Mouse (Mus musculus) stomach, embryonic 15.5 days (tissue): Measurements from ENCODE around the gene Kxd1. TPM values are rescaled to one million over a fixed set of nuclear protein-coding genes. Genes with fewer than 3 reads are reported as not detected.
A peak's percentile ranks its signal among the peaks of the same experiment; 100 is the strongest.

Experiments
- ATAC-seq: fragments of 200-750 bp; cut with Nextera tagmentation; 2 replicates; pipeline ENCODE4 v1.8.0; 2017; ENCODE audit warnings: low read depth, moderate number of reproducible peaks, moderate TSS enrichment; ENCODE audit not compliant: insufficient read depth, low FRiP score
- H3K27ac ChIP-seq: fragments of 300-500 bp; sonication (generic); 2 replicates; pipeline ENCODE4 v1.5.1; 2015; ENCODE audit warnings: mild to moderate bottlenecking, inconsistent platforms
- H3K27me3 ChIP-seq: fragments of 300-500 bp; sonication (generic); replicated peaks from 2 replicates; pipeline ENCODE4 v1.6.1; 2015; ENCODE audit warnings: inconsistent platforms
- H3K36me3 ChIP-seq: fragments of 300-500 bp; sonication (generic); 2 replicates; pipeline ENCODE4 v1.6.1; 2015; ENCODE audit warnings: inconsistent platforms
- H3K4me1 ChIP-seq: fragments of 300-500 bp; sonication (generic); 2 replicates; pipeline ENCODE4 v1.6.1; 2015; ENCODE audit warnings: inconsistent platforms
- H3K4me2 ChIP-seq: fragments of 300-500 bp; sonication (generic); 2 replicates; pipeline ENCODE4 v1.6.1; 2015; ENCODE audit warnings: mild to moderate bottlenecking, inconsistent platforms
- H3K4me3 ChIP-seq: fragments of 300-500 bp; sonication (generic); replicated peaks from 2 replicates; pipeline ENCODE4 v1.5.1; 2015; ENCODE audit warnings: inconsistent platforms
- H3K9ac ChIP-seq: fragments of 300-500 bp; sonication (generic); 2 replicates; pipeline ENCODE4 v1.6.1; 2015; ENCODE audit warnings: inconsistent platforms
- H3K9me3 ChIP-seq: fragments of 300-500 bp; sonication (generic); 2 replicates; pipeline ENCODE4 v1.6.1; 2016; ENCODE audit warnings: inconsistent platforms
- WGBS: fragments of 180-500 bp; shearing (Covaris S2); methylation state at CpG from one replicate; pipeline ENCODE4 v1.1.7; 2015; 5-methylcytosine and 5-hydroxymethylcytosine counted together
- polyA plus RNA-seq: library from polyadenylated mRNA; unstranded; fragments of >200 nt; fragmentation: Nextera tagmentation; extraction: Ambion mirVana; gene quantifications from 2 replicates; pipeline ENCODE4 v1.2.1, GENCODE M21; 2015

Kxd1 gene
- polyA plus RNA-seq, 1 experiment from 2014 or later = 58.5 TPM

DNA sequence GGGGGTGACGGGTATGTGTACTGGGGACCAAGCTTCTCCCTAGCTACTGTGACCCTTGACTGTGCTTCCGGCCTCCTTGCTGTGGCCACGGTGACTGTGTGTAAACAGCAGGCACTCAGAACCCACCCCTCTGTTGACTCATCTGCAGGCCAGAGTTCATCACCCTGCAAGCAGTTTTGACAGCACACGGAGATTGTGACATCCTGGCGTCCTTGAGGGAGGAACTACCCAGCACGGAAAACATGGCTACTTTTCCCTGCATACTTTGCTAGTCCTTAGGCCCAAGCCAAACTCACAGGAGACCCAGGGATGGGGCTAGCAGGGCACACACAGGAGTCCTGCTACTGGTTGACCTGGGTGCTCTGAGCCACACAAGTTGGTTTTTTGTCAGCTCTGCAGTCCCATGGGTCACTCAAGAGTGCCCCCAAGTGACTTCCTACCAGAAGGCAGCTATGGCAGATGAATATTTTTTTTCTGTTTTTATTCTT lies 16.5 kb upstream of the Kxd1 start:
- H3K27ac ChIP-seq = 0 out of 2 replicates have a peak overlapping the region, but pooled peaks have one; percentile 32
- H3K4me1 ChIP-seq = peaks cover 21% of the 10 kb centered on the region
- no peaks in the 10 kb centered on the region for H3K36me3 ChIP-seq
- H3K27me3 ChIP-seq = no peaks in the 10 kb centered on the region
- no peak for ATAC-seq
- H3K9ac ChIP-seq = no peak overlapping the region
- H3K4me3 ChIP-seq = no peak overlapping the region
- no peaks in the 10 kb centered on the region for H3K9me3 ChIP-seq
- WGBS = 43% methylated on average over 6 of the region's 6 CpGs
- no peak overlapping the region for H3K4me2 ChIP-seq

DNA sequence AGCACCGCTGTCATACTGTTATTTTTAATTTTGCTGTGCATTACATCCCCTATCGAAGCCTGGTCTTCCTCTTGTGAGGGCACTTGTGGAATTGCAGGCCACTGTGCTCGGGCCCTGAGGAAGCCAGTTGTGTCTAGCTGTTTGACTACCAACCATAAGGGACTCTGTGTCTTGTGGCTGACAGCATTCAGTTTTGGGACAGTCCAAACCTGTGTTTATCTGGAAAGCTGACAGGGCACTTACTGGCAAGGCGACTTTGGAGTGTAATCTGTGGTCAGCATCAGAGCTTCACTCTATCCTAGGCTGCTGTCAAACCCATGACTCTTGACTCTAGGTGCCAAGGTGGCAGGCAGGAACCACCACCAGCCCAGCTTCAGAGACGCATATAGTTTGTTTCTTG lies 13.3 kb upstream of the Kxd1 start:
- H3K27me3 ChIP-seq = no peaks in the 10 kb centered on the region
- no peaks in the 10 kb centered on the region for H3K9me3 ChIP-seq
- H3K36me3 ChIP-seq = 0 out of 2 replicates have a peak, but pooled peaks cover 10% of the 10 kb centered on the region
- H3K9ac ChIP-seq = no peak overlapping the region
- ATAC-seq = no peak
- H3K4me2 ChIP-seq = peak overlapping the region; percentile 93
- WGBS = 69% methylated on average over 5 of the region's 5 CpGs
- peak overlapping the region; percentile 88; the same call in 1 of the 2 replicates for H3K4me3 ChIP-seq
- H3K27ac ChIP-seq = no peak overlapping the region
- peaks cover 19% of the 10 kb centered on the region for H3K4me1 ChIP-seq

DNA sequence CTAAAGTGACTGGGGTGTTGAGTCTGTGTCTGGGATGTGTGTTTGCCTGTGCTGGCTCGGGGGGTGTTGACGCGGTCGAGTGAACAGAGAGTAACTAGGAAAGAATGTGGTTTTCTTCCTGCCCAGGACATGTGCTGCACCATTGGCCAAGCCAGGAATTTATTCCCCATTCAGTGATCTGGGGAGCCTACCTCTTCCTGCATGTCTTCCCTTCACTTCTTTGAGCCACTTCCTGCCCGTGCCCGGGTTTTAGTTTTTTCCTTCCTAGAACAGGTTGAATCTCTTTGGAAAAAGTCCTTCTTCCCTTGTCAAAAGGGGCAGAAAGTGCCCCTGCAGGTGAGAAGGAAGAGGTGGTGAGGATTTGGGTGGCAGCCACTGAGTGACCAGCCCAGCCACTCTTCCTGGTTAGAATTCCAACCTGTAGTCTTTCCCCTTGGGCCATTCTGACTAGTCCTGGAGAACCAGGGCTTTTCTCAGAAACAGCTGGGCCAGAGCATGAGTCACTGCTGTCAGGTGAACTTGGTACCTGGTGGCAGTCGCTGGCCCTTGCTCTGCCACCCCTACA lies 12.8 kb upstream of the Kxd1 start:
- H3K4me2 ChIP-seq = peak overlapping the region; percentile 93
- peak overlapping the region; percentile 96; the same call in 1 of the 2 replicates for H3K27ac ChIP-seq
- no peaks in the 10 kb centered on the region for H3K27me3 ChIP-seq
- peak overlapping the region; percentile 88 for H3K4me3 ChIP-seq
- peak overlapping the region; percentile 83; the same call in 1 of the 2 replicates for H3K9ac ChIP-seq
- peaks cover 13% of the 10 kb centered on the region; the same call in 1 of the 2 replicates for H3K36me3 ChIP-seq
- H3K9me3 ChIP-seq = no peaks in the 10 kb centered on the region
- peaks cover 19% of the 10 kb centered on the region for H3K4me1 ChIP-seq
- WGBS = 28% methylated on average over 7 of the region's 7 CpGs
- ATAC-seq = no peak

DNA sequence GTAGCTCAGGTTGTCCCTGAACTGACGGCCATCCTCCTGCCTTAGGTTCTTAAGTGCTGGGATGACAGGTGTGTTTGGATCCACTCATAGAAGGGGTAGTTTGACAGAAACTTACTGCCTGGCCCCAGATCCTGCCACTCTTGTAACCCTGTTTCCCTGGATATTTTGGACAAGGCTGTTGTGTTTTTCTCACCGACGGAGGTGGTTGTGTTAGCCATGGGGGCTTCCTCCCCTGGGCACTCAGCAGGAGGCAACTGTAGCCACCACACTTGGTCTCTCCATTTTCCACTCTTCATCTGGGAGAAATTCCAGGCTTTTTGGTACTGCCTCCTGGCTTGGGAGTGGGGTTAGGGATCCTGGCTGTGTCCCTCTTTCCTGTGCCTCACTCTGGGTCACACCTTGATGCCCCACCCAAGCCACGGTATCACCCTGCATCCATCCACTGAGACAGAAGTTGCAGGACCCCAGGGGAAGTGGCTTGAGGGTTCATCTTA lies 12.3 kb upstream of the Kxd1 start:
- no peaks in the 10 kb centered on the region for H3K9me3 ChIP-seq
- ATAC-seq = no peak

DNA sequence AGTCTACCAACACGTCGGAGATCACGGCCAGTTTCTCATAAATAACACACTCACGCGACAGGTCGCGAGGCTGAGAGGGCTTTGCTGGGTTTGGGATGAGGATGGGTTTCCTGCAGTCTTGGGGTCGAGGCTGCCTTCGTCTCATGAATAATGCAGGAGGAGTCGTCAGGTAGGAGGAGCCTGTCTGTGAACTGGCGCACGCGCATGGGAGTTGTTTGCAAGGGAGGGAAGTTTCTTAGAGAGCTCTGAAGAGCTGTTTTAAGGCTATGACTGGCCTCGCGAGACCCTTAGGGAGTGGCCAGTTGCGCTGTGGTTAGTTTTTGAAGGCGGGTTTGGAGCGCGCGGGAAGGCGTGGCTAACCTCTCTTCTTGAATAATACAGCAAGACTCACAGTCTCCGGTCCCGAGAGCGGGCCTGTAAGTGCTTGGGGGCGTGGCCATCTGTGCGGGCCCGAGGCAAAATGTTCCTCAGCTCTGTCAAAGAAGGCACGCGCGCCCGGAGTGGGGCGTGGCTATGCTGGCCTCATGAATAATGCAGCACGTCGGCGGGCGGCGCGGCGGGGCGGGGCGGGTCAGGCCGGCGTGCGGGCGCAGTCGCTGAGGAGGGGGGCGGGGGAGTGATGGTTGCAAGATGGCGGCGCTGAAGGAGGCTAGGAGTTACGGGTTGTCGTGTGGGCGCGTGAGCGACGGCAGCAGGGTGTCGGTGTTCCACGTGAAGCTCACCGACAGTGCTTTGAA lies 11.5 kb upstream of the Kxd1 start, which contains the start of gene Ell:
Gene Ell (plus strand): TSS at position 381 of the 737 bp plus-strand sequence.
- H3K4me3 ChIP-seq = peak within 1 kb of the TSS; percentile 88
- no peaks in the 10 kb centered on the region for H3K27me3 ChIP-seq
- peak within 1 kb of the TSS; percentile 83 for H3K9ac ChIP-seq
- WGBS = under 1% methylated on average over 57 of the region's 58 CpGs
- peak within 1 kb of the TSS; percentile 96 for H3K27ac ChIP-seq
- H3K4me1 ChIP-seq = peaks cover 16% of the 10 kb centered on the region
- peak; percentile 89 for ATAC-seq
- H3K9me3 ChIP-seq = no peaks in the 10 kb centered on the region
- H3K4me2 ChIP-seq = peak within 1 kb of the TSS; percentile 93
- H3K36me3 ChIP-seq = peaks cover 25% of the 10 kb centered on the region

More for the DNA sequence above, 12.3 kb upstream of the Kxd1 start:
- Histone ChIP-seq H3K4me2 (peak overlapping the region; percentile 93), H3K9ac (peak overlapping the region; percentile 83), H3K27me3 (no peaks in the 10 kb centered on the region), H3K4me3 (peak overlapping the region; percentile 88), H3K4me1 (peaks cover 19% of the 10 kb centered on the region), H3K36me3 (peaks cover 19% of the 10 kb centered on the region; the same call in 1 of the 2 replicates), H3K27ac (peak overlapping the region; percentile 96; the same call in 1 of the 2 replicates)
- 6% methylated on average over 4 of the region's 4 CpGs for WGBS

DNA sequence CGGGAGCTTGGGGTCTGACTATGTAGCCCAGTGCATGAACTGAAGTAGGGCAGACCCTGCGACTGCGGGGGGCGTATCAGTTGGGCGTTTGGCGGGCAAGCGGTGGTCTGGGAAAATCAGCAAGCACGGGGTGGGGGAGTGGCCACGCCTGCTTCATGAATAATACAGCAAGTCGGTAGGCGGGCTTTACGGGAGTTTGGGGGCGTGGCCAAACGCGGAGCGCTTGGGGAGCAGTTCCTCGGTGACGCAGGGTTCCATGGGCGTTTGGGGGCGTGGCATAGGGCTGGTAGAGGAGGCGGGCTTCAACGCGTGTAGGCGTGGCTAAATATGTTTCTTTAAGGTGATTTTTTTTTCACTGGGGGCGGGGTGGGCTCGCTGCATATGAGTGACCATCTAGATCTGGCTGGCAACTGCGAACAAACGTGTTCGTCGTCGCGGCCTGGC lies 10.9 kb upstream of the Kxd1 start:
- Histone ChIP-seq H3K4me2 (peak overlapping the region; percentile 93), H3K27ac (peak overlapping the region; percentile 96), H3K27me3 (no peaks in the 10 kb centered on the region), H3K9ac (peak overlapping the region; percentile 27; the same call in 1 of the 2 replicates), H3K4me1 (peaks cover 16% of the 10 kb centered on the region), H3K4me3 (peak overlapping the region; percentile 88), H3K9me3 (no peaks in the 10 kb centered on the region), H3K36me3 (peaks cover 31% of the 10 kb centered on the region)
- WGBS = under 1% methylated on average over 32 of the region's 32 CpGs
- peak; percentile 72 for ATAC-seq

DNA sequence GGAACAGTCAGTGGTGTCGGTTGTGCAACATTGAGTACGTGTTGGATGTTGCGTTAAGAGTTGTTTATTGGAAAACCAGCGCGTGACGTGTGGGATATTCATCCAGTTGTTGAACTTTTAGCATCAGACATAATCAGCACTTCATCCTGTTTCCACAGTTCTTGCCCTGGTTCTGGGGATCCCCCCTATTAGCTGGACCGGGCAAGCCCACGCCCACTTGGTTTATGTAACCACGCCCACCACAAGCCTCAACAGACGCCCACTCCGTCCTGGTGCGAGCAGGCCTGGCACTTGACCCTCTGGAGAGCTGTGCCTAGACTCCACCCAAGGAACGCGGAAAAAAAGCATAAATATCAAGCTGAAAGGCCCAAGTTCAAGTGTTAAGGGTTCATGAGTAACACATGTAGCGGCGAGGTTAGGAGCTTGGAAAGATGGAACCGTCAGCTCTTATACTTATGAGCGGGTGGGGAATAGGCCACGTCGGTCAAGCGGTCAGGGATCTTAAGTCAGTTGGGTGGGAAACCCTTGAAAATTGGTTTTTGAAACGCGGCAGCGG lies 10.3 kb upstream of the Kxd1 start:
- Histone ChIP-seq H3K4me3 (peak overlapping the region; percentile 88), H3K27ac (peak overlapping the region; percentile 96), H3K4me2 (peak overlapping the region; percentile 93), H3K9ac (peak overlapping the region; percentile 20; the same call in 1 of the 2 replicates), H3K9me3 (no peaks in the 10 kb centered on the region), H3K4me1 (peaks cover 16% of the 10 kb centered on the region), H3K27me3 (no peaks in the 10 kb centered on the region), H3K36me3 (peaks cover 33% of the 10 kb centered on the region)
- ATAC-seq = no peak
- 11% methylated on average over 24 of the region's 24 CpGs for WGBS

DNA sequence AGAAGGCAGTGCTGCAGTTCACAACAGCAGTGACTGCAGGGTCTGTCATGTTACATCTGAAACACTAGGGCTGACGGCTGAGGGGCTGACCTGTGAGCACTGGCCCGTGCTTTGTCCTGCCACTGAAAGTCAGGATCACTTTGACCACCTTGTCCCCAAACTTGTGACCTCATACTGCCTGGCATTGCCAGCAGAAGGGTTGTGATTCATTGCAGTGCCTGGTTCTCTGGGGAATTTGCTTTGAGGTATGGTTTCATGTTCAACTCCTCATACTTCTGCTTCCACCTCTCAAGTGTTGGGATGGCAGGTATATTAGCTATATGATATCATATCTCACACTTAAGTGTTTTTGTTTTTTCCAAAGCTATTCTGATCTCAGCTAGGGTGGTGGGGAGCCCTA lies 7.9 kb upstream of the Kxd1 start:
- peaks cover 50% of the 10 kb centered on the region for H3K36me3 ChIP-seq
- no peak overlapping the region for H3K4me2 ChIP-seq
- no peak overlapping the region for H3K9ac ChIP-seq
- H3K27ac ChIP-seq = no peak overlapping the region
- H3K9me3 ChIP-seq = no peaks in the 10 kb centered on the region
- H3K4me1 ChIP-seq = peaks cover 10% of the 10 kb centered on the region
- no peak for ATAC-seq
- H3K4me3 ChIP-seq = no peak overlapping the region
- 96% methylated on average over 2 of the region's 2 CpGs for WGBS
- no peaks in the 10 kb centered on the region for H3K27me3 ChIP-seq

- ATAC-seq = no peak
- Histone ChIP-seq H3K4me2 (no peak overlapping the region), H3K4me3 (no peak overlapping the region), H3K36me3 (peaks cover 52% of the 10 kb centered on the region), H3K27me3 (no peaks in the 10 kb centered on the region), H3K9ac (no peak overlapping the region), H3K4me1 (peaks cover 5% of the 10 kb centered on the region; the same call in 1 of the 2 replicates), H3K27ac (no peak overlapping the region), H3K9me3 (no peaks in the 10 kb centered on the region)
- WGBS = 84% methylated on average over 3 of the region's 3 CpGs
These were observed 7.5 kb upstream of the Kxd1 start for GRCm38 (mm10) chr8:70535221-70535620.

DNA sequence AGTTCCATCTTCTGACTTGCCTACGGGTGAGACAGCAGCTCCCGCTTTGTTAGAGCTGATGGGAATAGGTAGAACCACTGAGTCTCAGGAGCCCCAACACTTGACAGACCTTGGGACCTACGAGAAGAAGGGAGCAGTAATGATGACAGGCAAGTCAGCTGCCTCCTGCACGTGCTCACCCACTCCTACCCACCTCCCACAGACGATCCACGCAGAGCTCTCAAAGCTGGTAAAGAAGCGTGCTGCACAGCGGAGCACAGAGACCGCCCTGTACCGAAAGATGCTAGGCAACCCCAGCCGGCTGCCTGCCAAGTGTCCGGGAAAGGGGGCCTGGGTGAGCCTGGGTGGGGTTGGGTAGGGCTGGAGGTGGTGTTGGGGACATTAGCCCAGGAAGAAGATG lies 6.5 kb upstream of the Kxd1 start:
- Histone ChIP-seq H3K36me3 (peaks cover 57% of the 10 kb centered on the region), H3K27me3 (no peaks in the 10 kb centered on the region), H3K4me3 (no peak overlapping the region), H3K27ac (no peak overlapping the region), H3K9ac (no peak overlapping the region), H3K9me3 (no peaks in the 10 kb centered on the region), H3K4me1 (0 out of 2 replicates have a peak, but pooled peaks cover 5% of the 10 kb centered on the region), H3K4me2 (no peak overlapping the region)
- ATAC-seq = no peak
- WGBS = 93% methylated on average over 12 of the region's 12 CpGs

DNA sequence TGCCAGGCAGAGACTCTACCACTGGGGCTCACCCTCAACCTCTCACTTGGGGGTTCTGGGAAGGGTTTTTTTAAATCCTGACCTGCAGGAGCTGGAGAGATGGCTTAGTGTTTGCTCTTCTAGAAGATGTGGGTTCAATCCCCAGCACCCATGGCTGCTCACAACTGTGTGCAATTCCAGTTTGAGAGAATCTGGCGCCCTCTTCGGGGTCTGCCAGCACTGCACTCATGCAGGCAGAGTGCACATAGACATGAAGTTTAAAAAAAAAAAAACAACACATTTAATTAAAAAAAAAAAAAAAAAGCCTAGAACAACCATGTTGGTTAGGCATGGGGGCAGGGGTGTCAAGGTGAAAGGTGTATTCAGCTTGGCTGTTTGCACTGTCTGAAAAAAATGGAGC lies 2.6 kb upstream of the Kxd1 start:
- Histone ChIP-seq H3K4me2 (no peak overlapping the region), H3K9ac (no peak overlapping the region), H3K27me3 (no peaks in the 10 kb centered on the region), H3K9me3 (no peaks in the 10 kb centered on the region), H3K36me3 (peaks cover 41% of the 10 kb centered on the region), H3K27ac (no peak overlapping the region), H3K4me1 (peaks cover 19% of the 10 kb centered on the region; the same call in 1 of the 2 replicates), H3K4me3 (no peak overlapping the region)
- WGBS = 87% methylated on average over 2 of the region's 2 CpGs
- ATAC-seq = no peak
